Mouse (Mus musculus) kidney, postnatal 36 days (tissue): ENCODE results near the gene Dirc2.

ENCODE experiments used
- DNase-seq, 2 experiments: peaks; one replicate each; pipeline ENCODE4 v3.0.0; 2021 to 2022; ENCODE audit warnings: mixed read lengths in 2 of 2

Gene Dirc2

DNA sequence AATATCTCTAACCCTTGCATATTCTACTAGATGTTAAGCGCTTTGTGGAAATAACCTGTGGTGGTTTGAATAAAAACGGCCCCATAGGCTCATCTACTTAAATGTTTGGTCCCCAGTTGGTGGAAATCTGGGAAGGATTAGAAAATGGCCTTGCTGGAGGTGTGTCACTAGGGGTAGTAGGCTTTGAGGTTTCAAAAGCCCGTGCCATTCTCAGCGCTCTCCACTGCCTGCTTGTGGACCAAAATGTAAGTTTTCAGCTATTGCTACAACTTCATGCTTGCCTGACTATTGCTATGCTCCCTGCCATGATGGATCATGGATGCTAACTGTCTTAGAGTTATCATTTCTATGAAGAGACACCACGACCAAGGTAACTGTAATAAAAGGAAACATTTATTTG is 2.5 kb upstream of the Dirc2 start:
- no peak for DNase-seq

DNA sequence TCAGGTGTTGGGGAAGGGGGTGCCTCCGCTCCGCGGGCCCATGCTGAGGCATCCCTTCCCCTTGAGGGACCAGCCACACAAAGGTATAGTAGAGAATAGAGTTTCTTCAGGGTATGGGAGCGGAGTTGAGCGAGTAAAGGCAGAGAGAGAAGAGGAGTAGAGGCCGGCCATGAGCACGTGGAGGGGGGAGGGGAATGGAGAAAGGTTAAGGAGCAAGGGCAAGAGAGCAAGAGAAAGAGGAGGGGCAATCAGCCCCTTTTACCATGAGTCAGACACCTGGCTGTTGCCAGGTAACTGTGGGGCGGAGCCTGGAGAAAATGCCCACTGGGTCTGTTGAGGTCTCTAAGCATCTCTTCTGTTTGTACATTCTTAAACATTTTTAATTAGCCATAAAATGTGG is 2.0 kb upstream of the Dirc2 start:
- DNase-seq: peak in 1 of 2 experiments; percentile 10

DNA sequence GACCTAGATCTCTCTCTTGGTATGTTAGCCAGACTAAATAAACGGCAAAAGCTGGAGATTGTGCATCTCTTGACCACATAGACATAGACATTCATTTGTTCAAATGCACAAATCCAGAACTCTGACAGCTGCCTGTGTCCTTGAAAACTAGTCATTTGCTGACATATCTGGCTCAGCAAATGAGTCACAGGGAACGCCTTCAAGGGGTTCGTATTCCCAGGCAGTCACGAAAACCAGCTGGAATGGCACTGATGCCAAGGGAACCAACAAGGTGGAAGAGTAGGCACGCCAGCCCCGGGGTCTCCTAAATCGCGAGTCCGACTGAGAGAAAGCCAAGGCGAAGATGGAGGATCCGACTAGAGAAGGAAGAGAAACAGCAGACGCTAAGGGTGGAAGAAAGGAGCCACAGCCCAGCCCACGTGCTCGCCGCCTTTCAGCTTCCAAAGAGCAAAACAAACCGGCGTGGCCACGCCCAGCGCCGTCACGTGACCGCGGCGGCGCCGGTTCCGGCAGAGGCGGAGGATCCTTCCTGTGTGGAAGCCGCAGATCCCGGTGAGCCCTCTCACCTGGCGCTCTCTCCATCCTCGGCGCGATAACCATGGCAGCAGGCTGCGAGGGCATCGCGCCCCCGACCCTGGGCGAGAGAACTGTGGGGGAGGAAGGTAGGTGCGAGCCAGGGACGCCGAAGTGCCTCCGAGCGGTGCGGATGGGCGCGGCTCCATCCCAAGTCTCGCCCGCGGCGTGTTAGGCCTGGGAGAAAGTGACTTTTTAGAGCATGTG is 912 bp upstream of the Dirc2 start, which contains the start of gene Hspbap1:
TSS of gene Hspbap1 (plus strand) at position 498 of the 780 bp plus-strand sequence.
- peak; percentile 94 to 98 for DNase-seq

DNA sequence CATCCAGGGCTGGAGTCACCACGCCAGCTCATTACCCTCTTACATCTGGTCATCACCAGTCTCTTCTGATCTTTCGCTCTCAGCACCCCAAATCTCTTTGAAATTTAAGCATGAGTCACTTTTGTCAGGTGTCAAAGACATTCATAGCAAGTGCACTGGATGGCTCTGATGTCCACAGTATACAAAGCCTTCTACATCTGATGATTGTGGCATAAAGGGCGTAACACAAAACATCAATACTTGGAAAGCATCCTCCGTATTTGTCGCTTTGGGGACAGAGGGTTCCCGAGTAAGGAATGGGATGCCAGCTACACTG is 729 bp downstream of the Dirc2 start:
- DNase-seq: no peak

DNA sequence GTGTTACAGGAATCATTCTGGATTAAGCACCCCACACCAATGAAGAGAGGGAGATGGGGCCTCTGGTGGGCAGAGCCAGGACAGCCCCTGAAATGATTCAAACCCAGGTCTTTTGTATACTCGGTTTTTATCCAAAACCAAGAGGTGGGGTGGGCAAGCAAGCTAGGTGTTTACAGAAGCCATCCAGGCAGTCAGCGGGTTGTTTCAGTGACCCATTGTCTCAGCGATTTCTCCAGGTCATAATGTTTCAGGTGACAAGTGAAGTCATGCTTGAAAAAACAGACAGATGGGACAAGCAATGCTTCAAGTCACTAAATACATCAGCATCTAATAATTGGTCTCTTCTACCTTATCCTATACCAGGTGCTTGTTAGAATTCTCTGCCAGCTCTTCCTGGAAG is 2.8 kb downstream of the Dirc2 start:
- DNase-seq: no peak

DNA sequence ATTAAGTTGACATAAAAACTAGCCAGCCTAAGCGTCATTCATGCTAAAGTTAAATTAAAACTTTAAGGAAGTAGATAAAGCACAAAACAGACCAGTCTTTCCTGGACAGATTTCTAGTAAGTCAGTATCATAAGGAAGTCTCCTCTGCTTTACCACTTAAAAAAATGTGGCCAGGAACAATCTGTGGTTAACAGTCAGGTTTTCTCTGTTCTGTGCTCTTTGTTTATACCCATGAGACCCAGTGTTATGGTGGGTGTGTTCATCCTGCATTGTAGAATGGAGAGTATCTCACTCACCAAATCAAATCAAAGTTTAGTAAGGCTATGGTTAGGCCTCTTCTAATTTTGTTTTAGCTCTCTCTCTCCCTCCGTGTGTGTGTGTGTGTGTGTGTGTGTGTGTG is 3.7 kb downstream of the Dirc2 start:
- DNase-seq: no peak

DNA sequence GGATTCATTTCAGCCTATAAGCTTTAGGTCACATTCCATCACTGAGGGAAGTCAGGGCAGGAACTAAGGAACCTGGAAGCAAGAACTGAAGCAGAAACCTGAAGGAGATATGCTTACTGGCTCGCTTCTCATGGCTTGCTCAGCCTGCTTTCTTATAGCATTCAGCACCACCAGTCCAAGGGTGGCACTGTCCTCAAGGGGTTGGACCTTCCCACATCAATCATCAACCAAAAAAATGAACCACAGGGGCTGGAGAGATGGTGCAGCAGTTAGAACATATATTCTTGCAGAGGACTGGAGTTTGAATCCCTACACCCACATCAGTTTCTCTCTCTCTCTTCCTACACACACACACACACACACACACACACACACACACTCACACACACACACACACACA is 4.2 kb downstream of the Dirc2 start:
- DNase-seq: peak; percentile 17 to 18

DNA sequence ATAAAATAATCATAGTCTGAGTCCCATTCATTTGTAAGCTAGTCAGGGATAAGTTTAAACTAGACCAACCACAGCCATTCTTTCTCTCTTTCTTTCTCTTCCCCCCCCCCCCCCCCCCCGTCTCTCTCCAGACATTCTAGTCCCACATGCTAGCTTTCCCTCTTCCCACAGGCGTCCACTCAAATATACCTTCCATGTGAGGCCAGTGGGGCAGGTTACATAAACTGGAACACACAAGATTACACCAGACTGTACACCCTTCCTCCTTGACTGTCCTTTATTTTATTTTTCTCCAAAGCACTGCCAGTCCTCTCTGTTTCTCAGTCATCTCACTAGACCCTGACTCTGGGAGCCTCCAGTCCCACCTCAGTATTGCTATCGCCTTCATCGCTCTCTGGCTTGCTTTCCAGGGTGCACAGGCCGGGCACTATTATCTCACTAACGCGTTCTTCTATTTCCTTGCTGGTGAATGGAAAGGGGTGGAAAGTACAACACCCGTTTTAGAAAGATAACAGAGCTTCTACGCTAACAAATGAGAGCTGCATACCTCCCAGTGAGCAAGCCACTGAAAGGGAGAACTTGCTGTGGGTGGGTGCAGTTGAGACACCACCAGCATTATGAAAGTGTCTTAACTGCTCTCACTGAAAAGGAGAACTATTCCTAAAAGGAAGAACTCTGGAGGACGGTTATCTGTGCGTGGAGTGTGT is 5.4 kb downstream of the Dirc2 start:
- no peak for DNase-seq

DNA sequence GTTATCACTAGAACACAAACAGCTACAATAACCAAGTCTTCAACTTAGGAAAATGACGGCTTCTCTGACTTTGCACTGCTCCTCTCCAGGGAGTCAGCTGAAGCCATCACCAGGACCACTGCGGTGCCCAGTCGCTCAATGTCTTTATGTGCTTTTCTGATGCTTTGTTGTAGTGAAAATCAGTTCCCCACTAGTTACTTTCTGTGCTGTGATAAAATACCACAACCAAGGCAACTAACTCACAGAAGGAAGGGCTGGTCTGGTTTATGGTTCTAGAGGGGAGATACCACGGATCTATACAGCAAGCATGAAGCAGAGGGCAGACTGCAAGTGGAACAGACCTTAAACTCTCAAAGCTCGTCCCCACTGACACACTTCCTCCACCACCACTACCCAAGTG is 9.8 kb downstream of the Dirc2 start:
- DNase-seq: no peak

DNA sequence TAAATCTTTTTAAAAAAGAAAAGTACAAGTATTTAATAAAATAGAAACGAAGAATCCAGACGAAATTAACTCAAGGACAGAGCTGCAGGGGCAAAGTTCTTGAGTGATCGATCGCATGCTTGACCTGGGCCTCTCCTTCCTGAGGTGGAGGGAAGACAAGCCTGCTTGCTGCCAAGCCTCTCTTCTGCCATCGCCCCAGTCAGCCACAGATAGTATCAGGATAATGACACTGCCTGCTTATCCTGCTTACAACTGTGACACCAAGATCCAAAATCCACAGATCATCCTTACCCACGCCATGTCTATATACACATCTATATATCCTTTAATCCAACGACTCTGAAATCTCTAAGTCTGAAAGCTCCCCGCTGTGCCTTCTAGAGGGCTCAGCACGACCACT is 12.5 kb downstream of the Dirc2 start:
- no peak for DNase-seq

DNA sequence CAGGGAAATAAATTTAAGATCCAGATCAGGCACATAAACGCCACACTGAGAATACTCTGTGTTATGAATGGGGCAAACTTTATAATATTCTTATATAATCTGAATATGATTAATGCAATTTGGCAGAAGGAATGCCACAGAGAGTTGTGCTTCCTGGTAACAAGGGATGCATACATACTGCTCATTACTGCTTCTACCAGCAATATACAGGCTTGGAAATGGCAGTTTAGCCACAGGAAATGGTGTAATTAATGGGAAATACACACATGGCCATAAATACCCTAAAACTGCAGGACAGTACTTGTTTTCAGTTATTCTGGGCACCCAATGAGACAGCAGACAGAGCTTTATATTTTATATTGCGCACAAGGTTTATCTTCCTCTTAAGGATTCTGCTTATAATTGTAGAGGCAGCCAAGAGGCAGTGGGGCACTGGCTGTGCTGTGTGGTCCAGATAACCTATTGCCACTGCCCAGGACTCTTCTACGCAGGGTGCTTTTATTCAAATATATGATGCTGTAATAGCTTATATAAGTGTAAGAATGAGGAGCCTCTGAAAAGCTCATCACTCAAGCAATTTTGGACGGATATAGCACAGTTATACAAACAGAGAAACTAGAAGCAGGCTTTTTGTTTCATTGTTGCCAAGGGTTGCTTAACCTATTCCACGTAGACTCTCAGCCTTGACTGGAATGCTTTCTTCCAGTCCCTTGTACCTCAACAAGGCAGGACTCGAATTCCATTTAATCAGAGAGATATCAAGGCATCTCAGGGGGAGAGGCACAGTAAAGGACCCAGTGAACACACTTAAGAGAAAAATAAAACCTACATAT is 13.4 kb downstream of the Dirc2 start:
- DNase-seq: no peak

DNA sequence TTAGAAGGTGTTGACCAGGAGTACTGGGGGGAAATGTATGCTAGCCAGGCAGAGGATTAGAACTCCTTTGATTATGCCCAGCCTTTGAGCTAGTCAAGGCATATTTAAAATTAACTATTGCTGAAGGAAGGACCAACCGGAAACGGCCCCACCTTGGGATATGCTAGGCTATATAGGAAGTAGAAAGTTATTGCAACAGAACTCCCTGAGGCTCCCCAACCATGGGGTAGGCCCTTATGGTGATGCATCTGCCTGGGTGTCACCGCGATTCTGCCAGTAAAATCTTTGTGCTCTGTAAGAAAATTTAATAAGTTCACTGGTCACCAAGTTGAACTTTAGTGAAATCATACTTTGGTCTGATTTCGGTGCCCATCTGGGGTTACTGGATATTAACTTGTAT is 15.2 kb downstream of the Dirc2 start:
- no peak for DNase-seq

DNA sequence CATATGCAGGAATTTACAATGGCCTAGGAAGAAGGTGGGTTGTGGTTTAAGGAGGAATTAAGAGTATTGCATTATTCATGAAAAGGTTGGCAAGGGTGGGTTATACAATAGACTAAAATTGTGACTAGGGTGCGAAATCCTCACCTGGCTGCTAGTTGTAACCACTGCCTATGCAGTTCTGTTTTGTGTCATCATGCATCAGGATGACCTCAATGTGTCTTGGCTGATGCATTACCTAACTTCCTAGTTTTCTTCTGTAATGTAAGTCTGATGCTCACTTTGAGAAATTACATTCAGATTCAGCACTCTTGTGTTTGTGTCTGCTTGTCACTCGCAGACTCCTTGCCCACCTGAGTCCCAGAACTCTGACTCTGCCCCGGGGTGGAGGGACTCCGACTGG is 17.3 kb downstream of the Dirc2 start:
- no peak for DNase-seq

DNA sequence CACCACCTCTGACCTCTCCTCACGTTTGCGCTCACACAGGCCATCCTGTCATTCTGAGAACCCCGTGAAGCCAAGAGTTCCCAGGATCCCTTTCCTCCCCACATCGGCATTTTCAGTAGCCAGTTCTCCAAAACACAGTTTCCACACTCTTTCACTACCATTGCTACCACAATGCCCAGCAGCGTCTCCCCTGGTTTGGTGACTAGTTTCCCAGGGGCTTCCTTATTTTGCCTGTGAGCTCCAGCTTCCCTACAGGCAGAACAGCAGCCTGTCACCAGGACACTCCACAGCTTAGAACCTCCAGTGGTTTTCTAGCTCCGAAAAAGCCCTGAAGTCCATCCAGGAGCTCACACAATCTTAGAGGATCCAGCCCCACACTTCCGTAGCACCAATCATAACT is 19.8 kb downstream of the Dirc2 start:
- DNase-seq: no peak

DNA sequence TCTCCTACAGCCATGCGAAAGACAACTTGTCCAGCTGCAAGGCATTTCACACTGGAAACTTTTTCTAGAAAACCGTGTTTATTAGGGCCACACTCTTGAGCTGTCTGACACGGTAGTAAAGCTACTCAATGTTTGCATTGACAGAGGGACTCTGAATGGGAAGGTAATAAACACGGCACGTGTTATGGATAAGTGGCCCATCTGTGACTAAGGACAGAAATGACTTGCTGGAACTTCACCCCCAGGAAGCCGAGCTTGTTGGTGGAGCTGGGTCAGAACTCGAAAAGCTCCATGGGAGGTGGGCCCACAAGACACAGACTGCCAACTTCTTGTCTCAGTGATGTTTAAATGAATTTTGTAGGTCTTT is 20.9 kb downstream of the Dirc2 start:
- no peak for DNase-seq

DNA sequence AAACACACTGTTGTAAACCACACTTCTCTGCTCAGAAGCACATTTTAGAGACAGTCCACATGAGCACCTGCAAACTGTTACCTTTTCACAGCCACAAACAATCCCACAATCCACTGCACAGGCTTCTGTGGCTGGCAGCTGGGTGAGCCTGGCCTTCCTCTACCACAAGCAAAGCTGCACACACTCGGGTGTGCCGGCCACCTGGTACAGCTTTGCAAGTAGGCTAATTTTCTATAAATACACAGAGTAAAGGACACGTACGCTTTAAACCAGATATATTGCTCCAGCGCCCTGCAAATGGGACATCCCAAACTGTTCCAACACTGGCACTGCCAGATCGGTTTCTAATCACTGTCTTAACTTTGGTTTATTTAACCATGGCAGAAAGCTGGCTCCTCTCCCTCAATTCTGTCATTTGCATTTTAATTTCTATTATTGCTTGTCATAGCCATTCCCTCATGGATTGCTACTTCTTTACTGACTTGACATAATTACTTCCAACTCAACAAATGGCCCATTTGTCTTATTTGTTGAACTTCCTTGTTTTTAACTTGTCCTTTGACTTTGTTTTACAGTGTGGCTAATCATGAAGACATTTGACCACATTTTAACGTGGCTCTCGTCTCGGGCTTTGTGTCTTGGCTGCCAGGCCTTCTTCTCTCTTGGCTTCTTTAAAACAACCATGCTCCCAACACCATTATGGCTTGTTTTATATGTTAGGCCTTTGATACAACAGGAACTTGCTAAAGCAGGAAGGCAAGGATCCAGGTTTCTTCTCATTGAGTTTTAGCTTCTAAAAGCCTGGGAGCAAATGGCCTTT is 21.5 kb downstream of the Dirc2 start:
- no peak for DNase-seq

DNA sequence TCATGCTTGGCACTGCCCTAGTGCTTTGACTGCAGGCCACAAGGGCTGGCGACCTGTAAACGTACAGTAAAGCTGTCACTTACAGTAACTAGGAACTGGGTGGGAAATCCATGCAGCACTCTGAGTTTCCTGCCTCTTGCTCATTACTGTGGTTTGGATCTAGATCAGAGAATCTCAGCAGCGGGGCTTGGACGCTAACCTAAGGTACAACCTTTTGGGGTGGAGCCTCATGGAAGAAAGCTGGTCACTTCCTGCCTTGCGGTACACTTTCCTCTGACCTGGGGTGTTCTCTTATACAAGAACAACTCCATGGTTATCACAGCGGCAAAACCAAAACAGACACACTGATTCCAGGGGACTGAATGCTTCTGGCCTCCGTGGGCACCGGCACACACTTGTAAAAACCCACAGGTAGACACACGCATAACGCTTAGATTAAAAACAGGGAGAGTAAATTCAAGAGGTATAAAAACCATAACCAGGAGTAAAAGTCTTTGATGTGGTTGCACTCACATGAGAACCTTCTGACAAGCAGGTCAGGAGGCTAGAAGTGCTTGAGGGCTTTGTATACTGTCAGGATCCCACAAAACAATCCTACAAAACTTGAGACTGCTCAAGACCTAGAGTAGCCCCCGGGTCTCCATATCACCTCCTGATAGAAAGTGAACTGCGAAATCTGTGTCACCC is 26.8 kb downstream of the Dirc2 start:
- no peak for DNase-seq

DNA sequence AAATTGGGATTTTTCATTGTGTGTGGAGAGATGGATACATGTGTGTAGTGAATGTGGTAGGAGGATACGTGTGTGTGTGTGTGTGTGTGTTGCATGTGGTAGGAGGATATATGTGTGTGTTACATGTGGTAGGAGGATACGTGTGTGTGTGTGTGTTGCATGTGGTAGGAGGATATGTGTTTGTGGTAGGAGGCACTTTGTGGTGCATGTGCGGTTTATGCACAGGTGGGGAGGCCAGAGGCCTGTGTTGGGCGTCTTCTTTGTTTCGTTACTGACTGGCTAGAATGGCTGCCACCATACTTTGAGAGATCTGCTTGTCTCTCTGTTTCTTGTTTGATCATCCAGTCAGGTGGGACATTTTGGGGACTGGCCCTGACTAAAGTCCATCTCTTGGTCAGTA is 27.5 kb downstream of the Dirc2 start:
- DNase-seq: no peak

DNA sequence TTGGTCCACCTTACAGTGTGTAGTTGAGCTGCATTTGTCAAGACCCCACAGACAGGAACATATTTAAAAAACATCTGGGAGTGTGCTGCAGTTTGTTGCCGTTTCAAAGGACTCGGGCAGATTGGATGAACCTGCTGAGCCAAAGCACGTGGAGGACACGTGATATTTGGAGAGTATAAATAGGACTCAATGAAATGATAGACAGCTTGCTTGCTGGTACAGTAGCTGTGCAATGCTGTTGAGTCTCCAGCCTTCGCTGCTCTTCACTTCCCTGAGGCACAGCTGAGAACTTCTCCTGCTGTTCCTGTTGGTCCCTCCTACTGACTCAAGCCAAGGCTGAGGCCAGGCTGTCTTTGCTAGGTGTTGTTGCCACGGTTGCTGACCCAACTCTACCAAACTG is 28.2 kb downstream of the Dirc2 start:
- DNase-seq: no peak

DNA sequence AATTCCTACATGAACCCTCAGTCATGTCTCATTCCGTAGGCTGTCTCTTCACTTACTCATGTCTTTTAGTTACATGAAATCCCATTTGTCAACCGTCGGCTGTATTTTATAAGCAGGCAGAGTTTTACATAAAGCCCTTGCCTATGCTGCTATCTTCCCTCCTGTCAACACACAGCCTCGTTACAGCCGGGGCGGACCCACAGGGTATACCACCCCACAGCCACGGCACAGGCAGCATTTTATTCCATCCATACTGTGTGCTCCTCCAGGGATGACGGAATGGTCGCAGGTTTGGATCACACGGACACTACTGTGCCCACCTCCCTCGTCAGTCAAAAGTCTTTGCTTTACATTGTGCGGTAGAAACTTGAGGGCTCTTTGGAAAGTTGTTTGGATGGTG is 28.8 kb downstream of the Dirc2 start:
- no peak for DNase-seq

DNA sequence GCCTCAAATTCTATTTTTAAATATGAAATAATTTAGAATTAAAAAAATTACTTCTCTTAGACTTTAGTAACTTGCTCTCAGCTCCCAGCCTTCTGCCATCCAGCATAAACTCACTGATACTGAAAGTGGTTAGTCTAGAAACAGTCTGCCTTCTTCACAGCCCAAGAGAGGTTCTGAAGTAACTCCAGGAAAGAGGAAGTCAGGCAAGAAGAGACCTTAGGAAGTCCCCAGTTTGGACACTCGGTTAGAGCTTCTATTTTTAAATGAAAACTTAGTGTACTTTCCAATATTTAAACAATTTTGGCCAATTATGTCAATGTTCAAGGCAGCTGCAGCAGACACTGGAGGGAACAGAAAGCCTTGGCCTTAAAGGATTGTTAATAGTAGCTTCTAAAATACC is 29.6 kb downstream of the Dirc2 start:
- no peak for DNase-seq

DNA sequence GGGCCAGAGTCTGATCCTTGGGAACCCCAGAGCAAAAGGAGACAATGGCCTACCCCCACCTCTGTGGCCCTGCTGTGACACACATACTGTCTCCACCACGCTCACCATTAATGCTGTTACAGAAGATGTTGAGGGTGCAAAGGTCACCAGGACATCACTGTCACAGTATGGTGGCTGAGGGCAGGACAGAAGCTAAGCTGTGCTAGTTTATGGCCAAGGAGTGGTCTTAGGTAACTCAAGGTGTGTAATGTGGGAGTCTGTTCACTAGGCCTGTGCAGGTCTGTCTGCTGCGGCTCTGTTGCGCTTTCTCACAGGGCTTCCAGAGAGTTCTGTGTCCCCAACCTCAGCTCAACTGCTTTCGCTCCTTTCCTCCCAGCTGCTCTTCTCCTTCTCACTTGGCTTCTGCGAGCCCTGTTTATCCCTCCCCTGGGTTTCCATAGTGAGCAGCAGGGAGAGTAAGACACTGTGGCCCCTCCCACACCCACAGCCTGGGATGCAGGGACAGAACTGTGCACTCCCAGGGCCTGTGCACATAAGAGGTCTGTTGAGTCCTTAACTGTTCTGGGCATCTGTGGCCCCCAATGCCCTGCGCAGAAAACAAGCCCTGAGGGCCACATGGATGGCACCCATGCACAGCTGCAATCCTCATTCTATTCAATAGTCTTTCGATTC is 30.9 kb downstream of the Dirc2 start:
- DNase-seq: no peak
